Mouse (Mus musculus) cerebral cortex, adult 2 months (tissue): ENCODE measurements around the gene Vmn2r76.

ENCODE experiments used
- WGBS: fragments of 180-500 bp; shearing (Covaris S2); methylation state at CpG from one replicate; pipeline ENCODE4 v1.1.7; 2018; 5-methylcytosine and 5-hydroxymethylcytosine counted together

The Vmn2r76 gene

DNA sequence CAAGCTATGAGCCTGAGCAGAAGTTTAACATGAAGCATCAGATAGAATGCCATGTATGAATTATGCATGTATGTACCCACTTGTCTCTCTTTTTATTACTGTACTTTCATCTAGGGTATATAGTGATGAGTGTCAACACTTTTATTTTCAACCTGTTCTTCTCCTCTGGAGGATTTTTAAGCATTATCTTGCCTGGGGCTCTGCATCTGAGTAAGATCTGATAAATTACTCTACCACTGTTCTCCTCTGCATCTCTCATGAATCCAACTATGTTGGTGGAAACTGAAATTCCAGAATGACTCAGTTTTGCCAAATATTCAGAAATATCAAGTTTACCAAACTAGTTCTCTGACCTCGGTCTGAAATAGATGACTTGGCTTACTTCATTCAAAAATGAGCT lies at the start of gene Vmn2r76:
Gene Vmn2r76 (minus strand): TSS at position 101 of the 400 bp plus-strand sequence.
- WGBS, result 65% methylated on average over 1 of the region's 1 CpGs

GRCm38 (mm10) chr7:86277072-86277471 lies 31.0 kb upstream of the Vmn2r76 start, which contains the start of gene Olfr310:
Gene Olfr310 (minus strand): TSS chr7:86277172.
- WGBS, result 71% methylated on average over 1 of the region's 1 CpGs

- WGBS, result 45% methylated on average over 1 of the region's 1 CpGs
Observed at GRCm38 (mm10) chr7:86171678-86172077, 74.4 kb downstream of the Vmn2r76 start, which contains the start of gene Vmn2r75. Gene Vmn2r75 (minus strand): TSS chr7:86171778.
